Mouse (Mus musculus): ENCODE results near the gene Kif1c.

The Kif1c gene

DNA sequence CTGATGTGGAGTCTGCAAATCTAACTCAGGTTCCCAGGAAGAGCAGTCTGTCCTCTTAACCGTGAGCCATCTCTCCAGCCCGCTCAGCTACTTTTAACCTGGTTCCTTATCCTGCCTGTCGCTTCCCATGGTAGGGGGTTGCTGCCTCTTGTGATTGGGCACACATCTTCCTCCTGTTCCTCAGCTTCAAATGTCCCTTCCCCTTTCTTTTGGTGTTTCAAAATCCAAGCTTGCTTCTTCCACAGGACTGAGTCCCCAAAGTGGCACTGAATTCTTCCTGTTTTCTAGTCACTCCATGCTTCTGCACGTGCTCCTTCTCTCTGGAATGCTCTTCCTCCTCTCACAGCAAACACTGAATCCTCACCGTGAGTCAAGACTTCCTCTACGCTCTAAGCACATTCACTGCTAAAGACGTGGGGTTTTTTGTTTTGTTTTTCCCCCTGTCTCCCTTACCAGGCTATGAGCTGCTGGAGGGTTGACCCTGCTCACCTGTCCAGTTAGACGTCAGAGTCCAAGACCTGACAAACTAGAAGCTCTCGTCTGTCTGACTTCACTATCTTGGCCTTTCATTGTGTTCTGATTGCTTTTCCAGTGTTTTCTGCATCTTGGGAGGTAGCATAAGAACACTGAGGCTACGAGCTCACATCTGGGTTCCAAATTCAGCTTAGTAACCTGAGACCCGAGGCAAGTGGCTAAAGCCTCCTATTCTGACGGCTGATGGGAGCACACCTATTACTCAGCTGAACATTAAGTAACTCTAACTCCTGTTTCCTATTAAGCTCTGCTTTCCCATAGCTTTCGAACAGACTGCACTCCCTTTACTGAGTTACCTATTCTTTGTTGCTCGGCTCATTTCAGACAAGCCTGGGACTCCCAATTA is 32.8 kb upstream of the Kif1c start:
- no peak for DNase-seq

DNA sequence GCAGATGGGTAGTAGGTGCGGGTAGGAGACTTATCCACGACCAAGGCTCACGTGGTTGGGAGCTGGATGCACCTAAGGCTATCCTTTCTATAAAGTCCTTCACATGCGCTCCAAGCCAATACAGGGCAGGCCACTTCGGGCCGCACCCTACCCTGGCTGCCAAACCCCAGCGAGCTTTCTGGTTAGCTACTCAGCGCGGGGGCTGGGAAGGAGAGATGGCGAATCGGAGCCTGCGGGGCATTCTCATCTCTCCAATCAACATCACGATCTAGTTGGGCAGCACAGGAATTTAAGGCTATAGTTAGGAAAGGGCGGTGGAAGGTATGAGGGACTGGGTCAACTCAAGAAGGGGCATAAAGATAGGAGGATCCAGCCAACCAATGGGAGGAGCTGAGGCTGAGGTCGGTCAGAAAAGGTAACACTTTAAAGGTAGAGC is 32.0 kb upstream of the Kif1c start:
- DNase-seq, result no peak

DNA sequence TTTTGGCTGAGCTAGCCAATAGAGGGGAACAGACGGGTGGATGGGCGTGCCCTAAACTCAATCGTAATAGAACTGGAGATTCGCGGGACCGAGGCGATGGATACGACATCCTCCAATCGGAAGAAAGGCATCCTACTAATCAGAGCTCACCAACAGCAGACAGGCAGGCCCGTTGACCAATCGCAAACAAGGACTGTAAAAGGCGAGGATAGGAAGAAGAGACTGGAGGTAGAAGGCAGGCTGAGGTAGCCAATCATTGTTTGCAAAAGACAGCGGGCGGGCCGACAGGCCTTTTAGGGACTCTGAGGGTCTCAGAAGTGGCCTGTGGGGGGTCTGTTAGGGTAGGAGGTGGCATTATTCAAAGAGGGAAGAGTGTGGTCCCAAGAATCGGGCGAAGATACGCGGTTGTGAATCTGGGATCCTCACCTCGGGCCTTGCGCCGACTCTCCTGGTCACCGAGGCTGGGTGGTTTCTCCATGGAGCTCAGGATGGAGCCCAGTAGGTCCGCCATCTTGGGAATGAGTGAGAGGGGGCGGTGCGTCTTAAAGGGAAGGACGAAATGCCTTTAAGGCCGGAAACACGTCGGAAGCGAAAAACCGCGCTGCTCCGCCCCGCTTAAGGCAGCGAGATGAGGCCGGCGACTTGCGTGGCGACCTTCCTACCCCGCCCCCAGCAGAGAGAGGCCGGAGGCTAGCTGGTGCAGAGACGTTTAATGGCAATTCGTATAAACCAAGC is 31.4 kb upstream of the Kif1c start, which contains the start of gene Spag7:
TSS of gene Spag7 (minus strand) at position 646 of the 735 bp plus-strand sequence.
- DNase-seq, result peak; percentile 94

DNA sequence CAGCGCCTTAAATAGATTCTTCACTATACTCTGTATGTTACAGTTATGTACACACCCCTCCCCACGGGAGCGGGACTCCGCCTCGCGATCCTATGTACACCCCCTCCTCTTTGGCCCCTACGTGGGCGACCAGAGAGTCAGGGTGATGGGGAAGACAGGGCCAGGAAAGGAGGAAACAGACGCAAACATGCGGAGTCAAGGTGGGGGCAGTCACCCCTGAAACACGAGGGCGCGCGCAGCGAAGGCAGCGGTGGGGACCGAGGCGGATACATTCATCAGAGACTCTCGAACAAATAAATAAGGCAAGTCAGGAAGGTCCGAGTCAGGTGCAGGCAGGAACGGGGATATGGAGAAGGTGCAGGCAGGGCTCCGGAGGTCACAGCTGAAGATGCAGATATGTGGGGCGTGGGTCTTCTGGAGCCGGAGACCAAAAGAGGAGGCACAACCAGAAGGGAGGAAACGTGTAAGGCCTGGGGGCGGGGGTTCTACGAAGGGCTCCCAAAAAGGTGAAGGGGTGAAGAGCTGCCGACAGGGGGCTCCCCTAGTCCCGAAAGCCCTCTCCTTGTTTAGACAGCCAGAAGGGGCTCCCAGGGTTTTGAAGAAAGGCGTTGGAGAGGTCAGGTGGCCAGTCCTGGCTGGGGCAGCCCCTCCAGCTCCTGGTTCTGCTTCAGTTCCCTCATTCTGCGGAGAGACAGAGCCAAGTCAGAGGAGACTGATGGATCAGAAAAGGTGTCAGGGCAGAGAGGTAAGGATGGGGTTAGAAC is 30.6 kb upstream of the Kif1c start:
- peak; percentile 95 for DNase-seq

DNA sequence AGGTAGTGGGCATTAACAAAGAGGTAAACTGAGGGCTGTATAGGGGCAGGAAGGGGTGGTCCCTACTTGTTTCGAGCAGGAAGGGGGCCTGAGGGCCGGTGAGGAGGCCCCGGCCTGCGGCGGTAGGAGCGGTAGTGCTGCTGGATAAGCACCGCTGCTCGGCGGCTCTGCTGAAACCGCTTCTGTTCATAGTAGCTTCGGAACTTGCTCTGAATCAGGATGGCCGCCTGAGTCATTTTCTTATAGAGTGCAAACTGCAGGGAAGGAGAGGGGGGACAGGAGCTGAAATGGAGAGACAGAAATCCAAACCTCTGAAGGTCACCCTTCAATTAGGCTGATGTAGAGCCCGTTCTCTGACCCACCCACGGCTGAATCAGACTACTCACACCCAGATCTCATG is 29.9 kb upstream of the Kif1c start:
- no peak for DNase-seq

DNA sequence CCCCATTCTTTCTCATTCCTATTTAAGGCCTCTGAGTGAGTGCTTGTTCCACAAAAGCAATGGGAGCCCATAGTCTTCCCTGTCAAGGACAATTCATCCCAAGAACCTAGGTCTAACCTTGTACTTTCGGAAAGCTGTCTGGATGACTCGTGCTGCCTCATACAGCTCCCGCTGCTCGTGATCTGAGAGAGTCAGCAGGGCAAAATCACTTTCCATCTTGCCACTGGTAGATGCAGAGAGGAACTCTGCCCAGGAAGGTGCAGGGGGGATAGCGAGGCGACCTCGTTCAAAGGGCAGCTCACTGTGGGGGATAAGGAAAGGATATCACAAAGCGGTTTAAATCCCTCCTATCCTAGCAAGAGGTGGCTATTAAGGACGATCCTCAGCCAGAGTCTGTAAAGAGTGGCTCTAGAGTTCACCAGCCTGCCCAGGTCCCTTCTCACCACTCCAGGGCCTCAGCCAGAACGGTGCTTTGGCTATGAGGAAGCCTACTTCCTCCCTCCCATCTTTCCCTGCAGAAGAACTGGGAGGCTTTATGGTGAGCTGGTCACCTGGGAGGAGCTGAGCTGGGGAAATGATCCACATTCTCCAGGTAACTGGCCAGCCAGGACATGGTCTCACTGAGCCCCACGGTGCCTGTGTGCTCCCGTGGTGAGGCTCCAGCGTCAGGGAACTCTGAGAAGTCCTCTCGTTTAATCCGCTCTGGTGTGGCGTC is 28.9 kb upstream of the Kif1c start:
- DNase-seq, result no peak

DNA sequence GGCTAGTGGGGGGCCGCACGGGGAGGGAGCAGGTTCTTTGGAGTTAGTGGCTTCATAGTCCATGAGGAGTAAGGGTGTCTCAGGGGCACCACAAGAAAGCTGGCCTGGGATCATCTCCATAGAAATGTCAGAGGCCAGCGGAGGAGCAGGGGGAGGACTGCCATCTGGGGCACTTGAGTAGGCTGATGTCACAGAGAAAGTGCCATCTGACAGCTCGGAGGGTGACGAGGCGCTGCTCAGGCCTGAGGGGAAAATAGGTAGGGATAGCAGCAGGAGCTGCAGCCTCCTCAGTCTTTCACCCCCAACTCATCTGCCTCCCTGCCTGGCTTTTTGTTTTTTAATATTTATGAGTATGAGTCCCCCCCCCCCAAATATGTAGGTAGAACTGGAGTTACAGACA is 26.3 kb upstream of the Kif1c start:
- DNase-seq, result no peak

DNA sequence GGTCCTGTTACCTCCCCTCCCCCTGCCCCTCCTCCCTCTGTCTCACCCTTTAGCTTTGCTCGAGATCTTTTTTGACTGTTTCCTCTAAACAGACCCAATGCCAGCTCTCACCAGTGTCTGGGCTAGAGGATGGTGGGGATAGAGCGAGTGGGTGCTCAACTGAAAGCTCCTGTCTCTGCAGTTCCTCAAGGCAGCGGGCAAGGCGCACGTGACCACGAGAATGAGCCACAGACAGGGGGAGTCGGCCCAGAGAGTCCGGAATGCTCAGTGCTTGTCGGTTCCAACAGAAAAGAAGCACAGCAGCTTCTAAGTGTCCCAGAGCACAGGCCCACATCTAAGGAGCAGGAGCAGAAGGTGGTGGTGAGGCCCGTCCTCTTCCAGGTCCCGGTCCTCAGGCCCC is 25.8 kb upstream of the Kif1c start:
- DNase-seq, result no peak

DNA sequence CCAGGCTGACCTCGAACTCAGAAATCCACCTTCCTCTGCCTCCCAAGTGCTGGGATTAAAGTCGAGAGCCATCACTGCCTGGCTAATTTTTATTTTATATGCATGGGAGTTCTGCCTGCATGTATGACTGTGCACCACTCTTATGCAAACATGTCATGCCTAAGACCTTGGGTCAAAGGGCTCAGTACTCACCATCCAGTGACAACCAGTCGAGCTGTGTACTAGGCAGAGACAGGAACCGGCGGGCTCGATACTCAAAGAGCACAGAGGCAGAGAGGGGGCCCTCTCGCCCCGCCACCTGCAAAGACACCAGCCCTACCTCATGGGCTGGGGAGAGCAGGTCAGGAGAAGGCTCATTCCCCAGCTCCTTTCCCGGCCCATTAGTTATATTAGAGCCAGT is 22.3 kb upstream of the Kif1c start:
- DNase-seq, result no peak

DNA sequence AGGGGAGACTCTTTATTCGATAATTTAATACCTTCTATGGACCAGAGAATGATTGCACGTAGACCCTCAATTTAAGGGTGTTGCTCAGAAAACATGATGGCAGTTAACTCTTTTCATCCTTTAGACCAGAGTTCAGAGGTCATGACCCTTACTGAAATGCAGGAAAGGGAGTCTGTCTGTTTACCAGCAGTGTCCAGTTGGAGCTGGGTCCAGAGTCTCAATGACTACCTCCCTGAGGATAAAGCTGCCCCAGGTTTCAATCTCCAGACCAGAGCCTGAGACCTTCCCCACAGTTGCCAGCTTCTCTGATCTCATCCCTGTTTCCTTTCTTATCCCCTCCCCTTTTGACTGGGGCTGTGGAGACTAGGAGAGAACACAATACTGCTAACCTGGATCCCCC is 21.8 kb upstream of the Kif1c start:
- no peak for DNase-seq

DNA sequence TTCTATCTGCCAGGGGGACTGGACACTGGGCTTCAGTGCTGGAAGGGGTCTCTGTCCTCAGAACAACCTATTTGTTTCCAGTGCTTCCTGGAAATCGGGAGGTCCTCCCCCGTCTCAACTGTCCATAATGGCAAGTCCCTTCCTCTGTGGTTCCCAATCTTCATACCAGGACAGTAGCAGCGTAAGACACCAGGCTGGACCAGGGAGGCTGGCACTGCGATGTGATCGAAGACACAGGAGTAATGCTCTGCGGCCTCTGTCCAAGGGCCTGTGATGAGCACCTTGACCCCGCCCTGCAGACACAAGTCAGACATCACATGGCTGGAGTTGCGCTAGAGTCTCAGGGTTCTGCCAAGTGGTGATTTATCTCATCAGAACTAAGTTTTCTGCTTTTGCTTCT is 21.0 kb upstream of the Kif1c start:
- no peak for DNase-seq

DNA sequence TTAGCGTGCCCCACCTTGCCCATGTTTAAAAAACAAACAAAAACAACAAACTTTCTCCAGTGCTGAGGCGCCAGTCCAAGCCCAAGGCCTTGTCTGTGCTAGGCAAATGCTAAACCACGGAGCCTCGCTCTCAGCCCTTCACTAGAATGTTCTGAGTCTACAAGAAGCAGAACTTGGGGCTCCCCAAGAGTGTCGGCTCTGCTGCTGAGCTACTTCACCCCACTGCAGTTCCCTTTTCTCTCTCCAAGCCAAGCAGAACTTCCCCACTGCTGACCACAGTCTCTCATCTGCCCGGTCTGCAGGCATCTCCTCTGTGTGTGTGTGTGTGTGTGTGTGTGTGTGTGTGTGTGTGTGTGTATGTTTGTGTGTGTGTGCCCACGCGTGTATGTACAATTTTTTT is 20.5 kb upstream of the Kif1c start:
- DNase-seq, result no peak

DNA sequence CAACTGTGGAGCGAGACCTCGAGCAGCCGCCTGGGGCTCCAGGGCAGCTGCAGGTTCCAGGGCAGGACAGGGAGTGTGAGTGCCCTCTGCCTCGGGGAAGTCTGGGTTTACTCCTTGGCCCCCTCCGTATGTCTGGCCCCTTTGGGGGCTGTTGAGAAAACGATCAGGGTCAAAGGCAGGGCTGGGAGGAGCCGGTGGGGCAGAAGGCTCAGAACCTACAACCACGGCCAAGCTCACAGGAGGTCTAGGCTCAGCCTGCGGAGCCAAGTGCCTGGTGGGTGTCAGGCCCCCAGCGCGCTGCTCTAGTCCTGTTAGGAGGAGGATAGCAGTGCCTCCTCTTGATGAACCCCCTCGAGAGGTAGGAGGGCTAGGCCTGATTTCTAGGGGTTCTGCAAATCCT is 19.2 kb upstream of the Kif1c start:
- DNase-seq, result no peak

DNA sequence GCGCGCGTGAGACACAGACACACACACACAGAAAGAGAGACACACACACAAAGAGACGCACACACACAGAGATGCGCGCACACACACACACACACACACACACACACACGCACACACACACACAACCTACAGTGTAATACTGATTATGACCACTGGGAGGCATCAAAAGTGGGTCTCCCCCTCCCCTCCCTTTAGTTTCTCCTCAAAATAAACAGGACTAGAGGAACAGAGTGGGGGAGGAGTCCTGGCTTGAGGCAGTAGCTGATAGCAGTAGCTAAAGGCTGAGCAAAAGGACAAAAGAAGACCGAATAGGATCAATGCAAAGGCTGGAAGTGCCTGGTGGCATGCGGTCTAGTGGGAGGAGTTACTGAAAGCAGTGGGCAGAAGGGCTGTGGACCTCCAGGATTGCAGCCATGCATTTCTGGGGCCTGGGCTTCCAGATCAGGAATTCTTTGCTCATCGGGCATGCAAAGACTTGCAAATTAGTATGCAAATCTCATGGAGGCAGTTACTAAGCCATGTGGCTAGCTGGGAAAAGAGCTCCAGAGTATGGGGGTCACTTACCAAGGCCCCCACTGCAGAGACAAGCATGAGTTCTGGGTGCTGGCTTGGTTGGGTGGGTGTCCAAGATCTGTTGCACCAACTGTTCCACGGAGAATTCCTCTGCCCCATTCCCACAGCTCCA is 18.3 kb upstream of the Kif1c start:
- peak; percentile 37 for DNase-seq

DNA sequence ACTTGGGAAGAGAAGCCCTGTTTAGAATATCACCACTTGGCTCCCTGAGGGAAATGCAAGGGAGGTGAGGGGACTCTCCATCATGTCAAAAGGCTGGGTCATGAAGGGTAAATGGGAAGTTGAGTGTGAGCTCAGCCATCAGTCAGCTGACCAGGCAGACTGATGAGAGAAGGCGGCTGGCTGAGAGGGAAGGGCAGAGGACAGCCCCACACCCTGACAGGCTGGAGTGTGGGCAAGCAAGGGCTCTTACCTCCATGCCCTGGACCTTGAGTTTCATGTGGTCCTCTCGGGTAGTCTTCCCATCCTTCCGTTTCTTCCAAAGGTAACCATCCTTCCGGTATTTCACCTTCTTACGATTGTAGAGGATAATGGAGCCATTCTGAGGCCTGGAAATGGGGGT is 16.7 kb upstream of the Kif1c start:
- DNase-seq, result no peak

DNA sequence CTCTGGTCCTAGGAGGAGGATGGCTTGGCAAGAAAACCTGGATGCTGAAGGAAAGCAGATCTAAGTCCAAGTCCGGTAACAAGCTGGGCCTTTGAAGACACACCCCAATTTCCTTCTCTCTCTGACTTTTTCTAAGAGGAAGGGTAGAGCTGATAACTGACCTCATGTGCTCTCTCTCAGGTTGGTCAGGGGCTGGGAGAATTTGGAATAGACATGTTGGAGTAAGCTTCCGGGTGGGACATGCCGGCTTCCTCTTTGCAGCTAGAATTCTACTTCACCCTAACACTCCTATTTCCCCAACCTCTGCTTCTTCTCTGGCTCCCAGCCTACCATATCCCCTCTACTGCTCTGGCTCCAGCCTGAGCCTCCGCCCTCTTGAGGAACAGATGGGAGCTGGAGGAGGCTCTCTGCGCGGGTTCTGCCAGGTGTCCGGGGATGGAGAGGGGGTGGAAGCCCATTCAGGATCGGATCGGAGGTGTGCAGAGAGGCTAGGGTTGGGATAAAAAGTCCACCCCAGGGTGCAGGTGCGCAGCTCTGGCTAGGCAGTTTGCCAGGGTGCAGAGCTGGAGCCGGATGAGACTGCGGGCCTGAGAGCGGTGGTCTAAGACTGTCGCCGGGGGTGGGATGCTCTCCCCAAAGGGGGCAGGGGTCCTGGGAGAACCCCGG is 13.3 kb upstream of the Kif1c start:
- DNase-seq, result no peak

DNA sequence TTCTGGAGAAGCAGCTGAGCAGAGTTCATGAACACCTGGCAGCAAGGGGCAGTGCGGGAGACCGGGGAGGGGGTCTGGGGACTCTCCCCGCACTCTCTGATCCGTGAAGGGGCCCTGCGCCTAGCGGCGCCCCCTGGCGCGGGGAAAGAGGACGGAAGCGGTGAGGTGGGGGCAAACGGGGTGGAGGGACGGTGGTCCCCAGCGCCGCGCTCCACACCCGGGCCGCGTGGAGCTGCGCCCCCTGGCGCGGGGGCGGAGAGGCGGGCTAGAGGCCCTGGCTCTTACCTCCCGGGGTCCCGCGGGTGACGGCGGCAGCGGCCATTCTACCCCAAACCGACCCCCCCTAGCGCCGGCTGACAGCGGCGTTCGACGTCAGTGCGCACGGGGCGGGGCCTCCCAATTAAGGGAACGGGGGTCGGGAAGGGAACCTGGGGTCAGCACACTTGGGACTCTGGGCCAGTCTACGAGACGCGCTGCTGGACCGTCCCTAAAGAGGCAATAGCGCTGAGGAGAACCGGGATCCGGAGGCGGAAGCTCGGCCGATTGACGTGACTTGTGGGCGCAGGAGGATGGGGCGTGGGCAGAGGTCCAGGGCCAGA is 12.6 kb upstream of the Kif1c start, which contains the start of gene Camta2:
TSS of gene Camta2 (minus strand) at position 505 of the 599 bp plus-strand sequence.
- peak; percentile 90 for DNase-seq

DNA sequence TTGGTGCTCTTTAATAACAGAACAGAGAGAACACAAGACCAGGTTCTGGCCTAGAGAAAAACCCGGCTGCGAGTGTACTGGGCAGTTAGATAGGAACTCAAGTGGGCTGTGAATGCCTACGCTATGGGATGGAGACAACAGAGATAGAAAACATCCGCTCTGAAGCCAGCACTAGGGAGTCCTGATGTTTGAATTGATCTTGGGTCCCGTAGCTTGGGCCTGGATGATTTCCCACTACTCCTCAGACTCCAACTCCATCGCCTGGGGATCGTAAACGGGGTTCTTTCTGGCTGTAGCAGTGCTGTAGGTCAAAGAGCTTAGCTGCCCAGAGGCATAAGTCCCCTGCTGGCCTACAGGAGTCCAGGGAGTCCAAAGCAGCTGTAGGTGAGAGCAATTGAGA is 12.0 kb upstream of the Kif1c start:
- DNase-seq, result no peak

DNA sequence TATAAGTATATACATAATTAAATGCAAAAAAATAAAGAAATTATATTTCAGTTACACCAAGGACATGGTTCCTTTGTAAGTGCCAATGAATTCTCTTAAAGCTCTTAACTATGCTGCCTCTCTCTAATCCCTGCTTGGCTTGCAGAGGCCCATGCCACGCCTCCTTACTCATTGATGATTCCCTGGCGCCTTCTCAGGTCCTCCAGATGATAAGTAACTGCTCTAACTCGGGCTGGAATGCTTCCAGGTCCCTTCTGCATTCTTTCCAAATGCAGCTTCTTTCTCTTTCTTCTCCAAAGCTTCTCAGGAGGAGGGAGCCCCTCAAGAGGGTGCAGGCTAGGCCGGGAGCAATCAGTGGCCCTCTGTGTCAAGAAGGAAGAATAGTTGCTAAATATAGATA is 10.8 kb upstream of the Kif1c start:
- no peak for DNase-seq

DNA sequence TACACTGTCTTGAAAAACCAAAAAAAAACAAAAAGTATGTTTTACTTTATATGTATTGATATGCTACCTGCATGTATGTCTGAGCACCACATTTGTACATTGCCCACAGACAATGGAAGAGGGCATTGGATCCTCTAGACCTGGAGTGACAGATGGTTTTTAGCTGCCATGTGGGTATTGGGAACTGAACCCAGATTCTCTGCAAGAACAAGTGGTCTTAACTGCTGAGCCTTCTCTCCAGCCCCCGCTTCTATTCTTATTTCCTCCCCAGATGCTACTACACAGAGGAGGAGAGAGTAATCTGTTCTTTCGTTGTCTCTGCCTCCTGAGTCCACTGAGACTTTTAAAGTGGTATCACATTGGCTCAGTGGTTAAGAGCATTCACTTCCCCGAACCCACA is 6.8 kb upstream of the Kif1c start:
- DNase-seq, result no peak

DNA sequence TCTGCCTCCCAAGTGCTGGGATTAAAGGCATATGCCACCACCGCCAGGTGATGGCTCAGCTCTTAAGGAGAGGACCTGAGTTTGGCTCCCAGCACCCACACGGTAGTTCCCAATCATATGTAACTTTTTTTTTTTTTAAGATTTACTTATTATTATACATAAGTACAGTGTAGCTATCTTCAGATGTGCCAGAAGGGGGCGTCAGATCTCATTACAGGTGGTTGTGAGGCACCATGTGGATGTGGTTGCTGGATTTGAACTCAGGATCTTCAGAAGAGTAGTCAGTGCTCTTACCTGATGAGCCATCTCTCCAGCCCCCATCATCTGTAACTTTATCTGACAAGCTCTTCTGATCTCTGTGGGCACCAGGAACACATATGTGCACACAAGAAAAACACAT is 3.0 kb upstream of the Kif1c start:
- no peak for DNase-seq

All from thymus, postnatal 14 days (tissue).